Mouse (Mus musculus) embryonic fibroblast, embryonic 13.5 days (primary cell): Measurements from ENCODE around the gene Slc16a6. TPM values are rescaled to one million over a fixed set of nuclear protein-coding genes. Genes with fewer than 3 reads are reported as not detected.

Experiments
- H3K27ac ChIP-seq: 2 replicates; pipeline ENCODE4 v1.5.1; 2012; ENCODE audit warnings: low read length, control low read depth, inconsistent platforms; ENCODE audit not compliant: insufficient read depth
- H3K4me1 ChIP-seq: 2 replicates; pipeline ENCODE4 v1.6.1; 2011; ENCODE audit warnings: low read length; ENCODE audit not compliant: control insufficient read depth, insufficient read depth
- H3K4me3 ChIP-seq: 2 replicates; pipeline ENCODE4 v1.5.1; 2011; ENCODE audit warnings: mild to moderate bottlenecking, control low read depth, low read length; ENCODE audit not compliant: insufficient read depth
- CTCF ChIP-seq: IDR thresholded peaks from 2 replicates; pipeline ENCODE4 v1.5.1; 2011; ENCODE audit warnings: mild to moderate bottlenecking, control low read depth, low read length, moderate library complexity, borderline replicate concordance; ENCODE audit not compliant: insufficient read depth
- POLR2A ChIP-seq: IDR thresholded peaks from 2 replicates; pipeline ENCODE4 v1.6.1; 2011; ENCODE audit warnings: low read depth, mild to moderate bottlenecking, control low read depth, low read length, moderate library complexity
- polyA plus RNA-seq: library from polyadenylated mRNA; stranded (reverse); fragments of >200 nt; gene quantifications from 2 replicates; pipeline ENCODE4 v1.2.4, GENCODE M21; 2011; ENCODE audit warnings: low read depth; ENCODE audit not compliant: missing spikeins, insufficient read length

Gene Slc16a6
- polyA plus RNA-seq, 1 experiment = 3.0 TPM

DNA sequence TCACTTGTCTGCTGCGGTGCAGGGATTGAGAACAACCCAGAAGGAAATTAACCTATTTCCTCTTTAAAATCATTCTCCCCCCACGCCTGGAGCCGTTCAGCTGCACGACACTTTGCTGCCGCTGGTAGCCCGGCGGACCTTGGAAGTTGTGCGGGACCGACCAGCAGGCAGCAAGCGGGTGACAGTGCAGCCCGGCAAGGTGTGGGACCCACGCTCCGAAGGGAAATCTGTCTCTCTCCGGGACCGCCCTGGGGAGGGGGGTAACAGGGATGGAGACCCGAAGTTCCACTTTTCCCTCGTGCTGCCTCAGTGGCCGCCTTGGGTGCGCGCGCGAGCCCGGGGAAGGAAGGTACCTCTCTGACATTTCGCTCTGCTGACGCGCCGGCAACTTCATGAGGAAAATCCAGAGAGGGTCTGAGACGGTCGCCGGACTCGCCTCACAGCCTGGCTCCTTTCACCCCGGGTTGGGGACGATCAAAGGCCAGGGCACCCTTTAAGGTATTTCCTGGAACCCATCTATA is 1.2 kb downstream of the Slc16a6 start:
- peak overlapping the region; percentile 48 for H3K4me3 ChIP-seq
- no peak overlapping the region for H3K27ac ChIP-seq
- no peaks in the 10 kb centered on the region for H3K4me1 ChIP-seq
- TF ChIP-seq POLR2A = no peak
- no peak for TF ChIP-seq CTCF

DNA sequence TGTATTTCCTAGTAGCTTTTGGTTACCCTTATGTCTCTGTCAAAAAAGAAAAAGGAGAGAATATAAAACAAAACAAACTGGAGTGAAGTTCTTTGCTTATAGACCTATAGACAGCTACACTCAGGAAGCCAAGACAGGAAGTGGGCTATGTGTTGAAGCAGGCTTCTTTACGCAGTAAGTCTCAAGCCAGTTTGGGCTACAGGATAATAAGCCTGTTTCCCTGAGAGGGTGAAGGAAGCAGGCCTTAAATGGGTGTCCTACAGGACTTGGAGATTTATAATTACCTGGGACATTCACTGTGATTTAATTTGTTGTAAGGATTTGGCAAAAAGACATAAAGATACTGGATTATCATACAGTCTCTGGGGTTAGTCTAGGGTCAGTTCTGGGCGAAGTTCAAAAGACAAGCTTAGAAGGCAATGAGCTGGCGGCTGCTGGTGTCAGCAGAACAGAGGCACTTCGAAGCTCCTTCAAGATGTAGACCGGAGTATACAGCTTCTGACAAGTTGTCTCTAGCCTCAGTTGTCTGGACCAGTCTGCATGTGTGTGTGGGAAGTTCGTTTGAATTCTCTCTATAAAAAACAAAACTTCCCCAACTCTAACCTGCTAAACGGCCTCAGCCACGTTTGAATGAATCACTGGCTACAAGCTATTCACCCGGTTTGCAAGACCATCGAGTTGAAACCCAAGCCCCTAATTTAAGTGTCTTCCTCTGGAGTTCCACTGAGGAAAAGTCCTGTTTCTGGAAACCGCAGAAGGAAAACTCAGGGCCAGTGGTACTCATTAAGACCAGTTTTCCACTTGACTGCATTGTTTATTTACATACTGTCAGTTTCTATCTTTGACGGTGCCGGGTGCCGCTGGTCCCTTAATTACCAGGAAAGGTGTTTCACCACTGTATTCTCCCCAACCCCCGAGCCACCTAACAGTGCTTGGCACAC is 2.2 kb downstream of the Slc16a6 start:
- no peak overlapping the region for H3K27ac ChIP-seq
- TF ChIP-seq CTCF (no peak), POLR2A (no peak)
- no peak overlapping the region for H3K4me3 ChIP-seq
- no peaks in the 10 kb centered on the region for H3K4me1 ChIP-seq

DNA sequence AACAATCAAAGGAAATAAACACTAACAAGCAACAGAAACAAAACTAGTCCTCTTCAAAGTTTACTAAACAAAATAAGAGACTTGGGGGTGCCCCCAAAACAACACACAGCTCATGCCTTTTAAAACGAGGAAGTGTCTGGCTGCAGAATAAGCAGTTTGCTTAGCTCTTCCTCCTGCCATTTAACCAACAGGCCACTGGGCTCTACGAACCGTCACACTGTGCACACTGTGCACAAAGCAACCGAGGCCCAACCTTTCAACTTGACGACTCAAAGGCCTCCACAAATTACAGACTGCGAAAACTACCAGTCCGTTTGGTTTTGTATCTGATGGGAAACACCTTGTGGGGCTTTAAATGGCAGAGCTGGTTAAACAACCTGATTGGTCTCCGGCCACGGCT is 3.2 kb downstream of the Slc16a6 start:
- no peak overlapping the region for H3K27ac ChIP-seq
- H3K4me1 ChIP-seq = no peaks in the 10 kb centered on the region
- H3K4me3 ChIP-seq = no peak overlapping the region
- TF ChIP-seq POLR2A (no peak), CTCF (no peak)

- Histone ChIP-seq H3K4me3 (no peak overlapping the region), H3K4me1 (no peaks in the 10 kb centered on the region), H3K27ac (no peak overlapping the region)
- TF ChIP-seq POLR2A = no peak
- TF ChIP-seq CTCF = no peak
These were observed 5.3 kb downstream of the Slc16a6 start for GRCm38 (mm10) chr11:109468133-109468532.

DNA sequence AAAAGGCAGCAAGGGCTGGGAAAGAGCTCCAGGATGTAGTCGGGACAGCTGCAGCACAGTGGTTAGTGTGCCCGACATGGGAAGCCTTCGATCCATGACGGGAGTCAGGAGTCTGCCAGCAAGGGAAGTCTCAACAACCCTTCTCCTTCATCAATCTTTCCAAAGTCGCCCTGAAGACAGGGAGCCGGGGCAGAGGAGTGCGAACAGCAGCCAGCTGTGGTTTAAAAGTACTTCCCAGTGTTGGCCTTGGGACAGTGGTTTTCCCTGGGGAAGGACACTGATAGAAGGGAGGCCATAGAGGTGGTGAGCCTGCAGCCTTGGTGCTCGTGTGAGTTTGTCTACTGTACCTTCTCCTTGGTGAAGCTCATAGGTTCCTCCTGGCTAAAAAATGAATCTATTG is 6.4 kb downstream of the Slc16a6 start:
- no peaks in the 10 kb centered on the region for H3K4me1 ChIP-seq
- H3K4me3 ChIP-seq = no peak overlapping the region
- TF ChIP-seq CTCF = no peak
- TF ChIP-seq POLR2A = no peak
- no peak overlapping the region for H3K27ac ChIP-seq

DNA sequence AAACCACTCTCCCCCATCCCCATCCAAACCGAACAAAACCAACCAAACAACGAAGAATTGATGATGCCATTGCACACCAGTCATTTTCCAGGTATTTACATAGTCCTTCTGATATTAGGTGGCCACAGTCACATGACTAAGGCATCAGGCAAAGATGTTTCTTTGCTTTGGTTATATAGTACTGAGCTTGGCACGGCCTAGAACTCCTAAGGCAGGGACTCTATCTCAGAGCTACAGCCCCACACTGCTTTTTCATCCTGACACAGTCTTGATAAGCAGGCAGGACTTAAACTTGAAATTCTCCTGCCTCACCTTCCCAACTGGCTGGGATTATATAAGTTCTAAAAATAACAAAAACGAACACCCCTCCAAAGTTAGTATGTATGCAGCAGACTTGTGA is 8.3 kb downstream of the Slc16a6 start:
- Histone ChIP-seq H3K27ac (no peak overlapping the region), H3K4me3 (no peak overlapping the region), H3K4me1 (no peaks in the 10 kb centered on the region)
- TF ChIP-seq CTCF = no peak
- TF ChIP-seq POLR2A = no peak

DNA sequence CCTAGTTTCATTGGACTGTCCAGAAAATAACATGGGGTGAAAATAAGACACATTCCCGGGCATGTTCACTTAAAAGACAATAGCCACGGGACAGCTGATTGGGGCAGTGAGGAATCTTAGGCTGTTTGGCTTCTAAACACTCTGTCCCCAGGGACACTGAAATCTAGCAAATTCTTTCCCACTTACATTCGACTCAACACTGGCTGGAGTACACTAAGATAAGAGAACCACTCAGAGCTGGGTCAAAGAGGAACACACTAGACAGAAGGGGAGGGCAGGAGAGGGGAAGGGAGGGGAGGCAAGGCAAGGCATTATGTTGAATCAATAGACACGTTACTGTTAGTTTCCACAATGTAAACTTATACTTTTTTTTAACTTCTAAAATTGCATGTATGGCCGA is 12.8 kb downstream of the Slc16a6 start:
- TF ChIP-seq CTCF (no peak), POLR2A (no peak)
- Histone ChIP-seq H3K4me3 (no peak overlapping the region), H3K4me1 (no peaks in the 10 kb centered on the region), H3K27ac (no peak overlapping the region)

DNA sequence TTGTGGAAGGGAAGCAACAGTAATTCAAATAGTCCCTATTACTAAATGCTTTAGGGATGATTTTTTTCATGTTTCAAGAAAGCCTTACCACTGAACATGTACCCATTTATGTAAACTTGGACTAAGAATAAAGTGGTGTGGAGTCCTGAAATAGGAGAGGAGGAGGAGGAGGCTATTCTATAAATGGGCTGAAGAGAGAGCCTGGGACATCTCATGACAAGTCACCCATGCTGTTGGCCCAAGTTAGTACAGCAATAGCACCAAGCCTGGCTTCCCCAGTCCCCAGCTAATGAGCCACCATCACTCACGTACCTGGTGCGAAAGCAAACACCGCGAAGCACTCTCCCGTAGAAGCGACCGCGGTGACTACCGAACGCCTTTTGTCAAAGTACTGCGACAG is 15.2 kb downstream of the Slc16a6 start:
- no peak for TF ChIP-seq CTCF
- no peak for TF ChIP-seq POLR2A
- Histone ChIP-seq H3K4me1 (no peaks in the 10 kb centered on the region), H3K4me3 (no peak overlapping the region), H3K27ac (no peak overlapping the region)

DNA sequence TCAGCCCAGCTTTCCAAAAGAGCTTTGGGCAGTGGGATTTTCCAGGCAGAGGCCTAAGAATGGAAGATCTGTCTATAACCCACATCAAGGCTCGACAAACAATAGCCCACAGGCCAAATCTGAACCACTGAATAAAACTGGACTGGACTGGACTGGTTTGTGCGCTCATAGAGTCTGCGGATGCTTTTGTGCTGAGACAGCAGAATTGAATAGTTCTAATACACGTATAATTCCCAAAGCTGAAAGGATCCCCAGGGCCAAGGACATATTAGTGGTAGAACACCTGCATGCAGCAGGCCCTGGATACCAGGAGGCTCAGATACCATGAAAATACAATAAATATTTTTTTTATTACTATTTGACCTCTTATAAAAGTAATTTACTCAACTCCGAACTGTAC is 17.1 kb downstream of the Slc16a6 start:
- TF ChIP-seq POLR2A (no peak), CTCF (no peak)
- no peak overlapping the region for H3K4me3 ChIP-seq
- no peak overlapping the region for H3K27ac ChIP-seq
- H3K4me1 ChIP-seq = no peaks in the 10 kb centered on the region

GRCm38 (mm10) chr11:109451169-109451568 is 22.2 kb downstream of the Slc16a6 start:
- no peak for TF ChIP-seq CTCF
- no peak for TF ChIP-seq POLR2A
- H3K4me3 ChIP-seq = no peak overlapping the region
- H3K4me1 ChIP-seq = no peaks in the 10 kb centered on the region
- H3K27ac ChIP-seq = no peak overlapping the region
